Mouse (Mus musculus) adrenal gland (tissue): Measurements from ENCODE around the gene Sh3kbp1.

Source experiments
- intact Hi-C: fragments of 180-260 bp; cut with DNase I; formaldehyde crosslinking; loops from one replicate; pipeline ENCODE4 v1.15.1; 2025

Sh3kbp1 gene

DNA sequence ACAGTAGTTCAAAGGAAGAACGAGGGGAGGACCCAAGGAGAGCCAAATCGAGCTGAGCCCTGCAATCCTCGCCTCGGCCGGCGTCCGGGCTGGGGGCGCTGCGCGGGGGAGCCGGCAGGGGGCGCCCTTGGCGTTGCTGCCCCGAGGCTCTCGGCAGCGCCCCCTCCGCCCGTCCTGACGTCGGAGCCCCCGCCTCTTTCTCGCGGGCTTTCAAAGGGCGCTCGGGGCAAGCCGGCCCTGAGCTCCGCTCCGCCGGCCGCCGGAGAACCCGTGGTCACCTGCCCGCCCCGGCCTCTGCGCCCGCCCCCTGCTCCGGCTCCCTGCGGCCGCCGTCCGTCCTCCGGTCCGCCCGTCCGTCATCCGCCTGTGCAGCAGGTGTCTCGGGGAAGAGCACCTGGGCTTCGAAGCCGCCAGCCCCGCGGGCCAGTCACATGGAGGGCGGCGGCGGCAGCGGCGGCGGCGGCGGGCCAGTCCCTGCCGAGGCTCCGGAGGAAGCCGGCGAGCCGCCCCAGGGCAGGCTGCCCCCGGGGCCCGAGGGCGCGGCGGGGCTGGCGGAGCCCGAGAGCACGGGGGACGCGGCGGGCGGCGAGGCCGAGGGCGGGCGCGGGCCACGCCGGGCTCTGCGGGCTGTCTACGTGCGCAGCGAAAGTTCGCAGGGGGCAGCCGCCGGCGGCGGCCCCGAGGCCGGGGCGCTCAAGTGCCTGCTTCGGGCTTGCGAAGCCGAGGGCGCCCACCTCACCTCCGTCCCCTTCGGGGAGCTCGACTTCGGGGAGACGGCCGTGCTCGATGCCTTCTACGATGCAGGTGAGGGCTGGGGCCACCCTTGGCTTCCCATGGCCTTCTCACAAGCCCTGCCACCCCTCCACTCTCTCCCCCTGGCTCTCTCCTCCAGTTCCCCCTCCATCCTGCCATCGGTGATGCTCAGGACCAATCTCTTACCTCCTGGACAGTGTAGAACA, 361.2 kb downstream of the Sh3kbp1 start, which contains the start of gene Map3k15:
Map3k15 (plus strand) TSS at position 432 of the 959 bp plus-strand sequence.
- intact Hi-C loops: loop anchor here (5.0 kb wide), 1 partner anchor 129 kb away; no protein-coding TSS in a partner anchor

GRCm38 (mm10) chrX:159995808-159996207, 368.7 kb downstream of the Sh3kbp1 start:
- intact Hi-C loops: no loop called here
